ENCODE assay signal across 14 mouse cellular contexts in genomic region chr2:27327886-27328285, GRCm38 (mm10).
DNase-seq lines count a peak whose midpoint lies in the region; ATAC-seq and TF ChIP-seq lines count a peak whose summit lies in the region.
"Had no signal": no experiment of that assay in that cellular context is flagged by ENCODE, and none has a peak within 500 bp of the region (broad histone marks: within the 10 kb centered on the region; RNA-seq: fewer than 3 reads in every experiment).

No protein-coding gene starts in this region.

- no peak for ATAC-seq in heart, postnatal 0 days (ENCODE audit: insufficient read depth, low read depth)
- peak; percentile 7; the same call in 1 of the 2 replicates for ATAC-seq in liver, postnatal 0 days
- ATAC-seq: activated CD4-positive, CD25-positive, alpha-beta regulatory T cell, adult 4 months; forebrain, embryonic 14.5 days had no signal

- H3K9ac ChIP-seq in heart, postnatal 0 days (replicated peaks; ENCODE audit: low read depth, low read length) = no peak overlapping the region
- no peak overlapping the region for H3K9ac ChIP-seq in liver, postnatal 0 days (replicated peaks)
- H3K9ac ChIP-seq: limb, embryonic 15.5 days; midbrain, embryonic 12.5 days had no signal

- H3K27ac ChIP-seq in heart, postnatal 0 days (ENCODE audit: low read depth) = peak overlapping the region; percentile 62
- peak overlapping the region; percentile 53; the same call in 1 of the 2 replicates for H3K27ac ChIP-seq in spleen, adult 2 months (ENCODE audit: insufficient read depth, low read length)
- H3K27ac ChIP-seq in liver, postnatal 0 days (ENCODE audit: low read depth) = peak overlapping the region; percentile 36
- H3K27ac ChIP-seq in layer of hippocampus, adult 2 months = no peak overlapping the region
- H3K27ac ChIP-seq: limb, embryonic 15.5 days; midbrain, embryonic 12.5 days had no signal

- H3K4me2 ChIP-seq in heart, postnatal 0 days (ENCODE audit: low read depth, low read length) = no peak overlapping the region
- H3K4me2 ChIP-seq in liver, postnatal 0 days (ENCODE audit: low read depth, low read length) = no peak overlapping the region
- H3K4me2 ChIP-seq: limb, embryonic 15.5 days; midbrain, embryonic 12.5 days had no signal

- WGBS in heart, postnatal 0 days = 69% methylated on average over 4 of the region's 4 CpGs
- 95% methylated on average over 4 of the region's 4 CpGs for WGBS in spleen, adult 2 months
- WGBS in liver, postnatal 0 days (ENCODE audit: insufficient replicate concordance) = 55% methylated on average over 4 of the region's 4 CpGs

- TF ChIP-seq EP300 in heart, postnatal 0 days (IDR thresholded peaks at IDR 0.05; ENCODE audit: low read depth) = no peak
- TF ChIP-seq EP300 in liver, postnatal 0 days (IDR thresholded peaks at IDR 0.05; ENCODE audit: low read depth) = no peak

- no peak overlapping the region for H3K4me3 ChIP-seq in heart, postnatal 0 days (ENCODE audit: low read depth, low read length)
- H3K4me3 ChIP-seq in spleen, adult 2 months (ENCODE audit: extremely low read depth, insufficient read depth, insufficient read length) = no peak overlapping the region
- no peak overlapping the region for H3K4me3 ChIP-seq in liver, postnatal 0 days (ENCODE audit: low read depth, low read length)
- no peak overlapping the region for H3K4me3 ChIP-seq in layer of hippocampus, adult 2 months
- H3K4me3 ChIP-seq: limb, embryonic 15.5 days; midbrain, embryonic 12.5 days had no signal

- no peaks in the 10 kb centered on the region for H3K9me3 ChIP-seq in heart, postnatal 0 days (replicated peaks; ENCODE audit: control insufficient read depth, low read length)
- H3K9me3 ChIP-seq in liver, postnatal 0 days (ENCODE audit: low read length) = no peaks in the 10 kb centered on the region
- H3K9me3 ChIP-seq: limb, embryonic 15.5 days; midbrain, embryonic 12.5 days had no signal

- no peaks in the 10 kb centered on the region for H3K27me3 ChIP-seq in heart, postnatal 0 days (ENCODE audit: control insufficient read depth, insufficient read depth, low read length)
- no peaks in the 10 kb centered on the region for H3K27me3 ChIP-seq in spleen, adult 2 months (ENCODE audit: control insufficient read depth, insufficient read depth, low read length)
- no peaks in the 10 kb centered on the region for H3K27me3 ChIP-seq in liver, postnatal 0 days (ENCODE audit: insufficient read depth, low read length)
- H3K27me3 ChIP-seq: limb, embryonic 15.5 days; midbrain, embryonic 12.5 days had no signal

- peaks cover 40% of the 10 kb centered on the region for H3K4me1 ChIP-seq in heart, postnatal 0 days (ENCODE audit: control insufficient read depth, insufficient read depth)
- peaks cover 27% of the 10 kb centered on the region; the same call in 1 of the 2 replicates for H3K4me1 ChIP-seq in spleen, adult 2 months (ENCODE audit: control insufficient read depth, insufficient read depth, insufficient read length)
- H3K4me1 ChIP-seq in liver, postnatal 0 days (ENCODE audit: insufficient read depth) = peaks cover 39% of the 10 kb centered on the region

- no peak for TF ChIP-seq POLR2A in spleen, adult 2 months (IDR thresholded peaks at IDR 0.05; ENCODE audit: low read depth, low read length)

- no peaks in the 10 kb centered on the region for H3K36me3 ChIP-seq in heart, postnatal 0 days (replicated peaks; ENCODE audit: control insufficient read depth, insufficient read depth, low read length)
- no peaks in the 10 kb centered on the region; the same call in 1 of the 2 replicates for H3K36me3 ChIP-seq in spleen, adult 2 months (ENCODE audit: control insufficient read depth, insufficient read depth, low read length)
- H3K36me3 ChIP-seq in liver, postnatal 0 days (replicated peaks; ENCODE audit: insufficient read depth, low read length) = no peaks in the 10 kb centered on the region
- H3K36me3 ChIP-seq: limb, embryonic 15.5 days; midbrain, embryonic 12.5 days had no signal

- TF ChIP-seq CTCF in heart, postnatal 0 days (IDR thresholded peaks at IDR 0.05; ENCODE audit: low read depth) = no peak
- no peak for TF ChIP-seq CTCF in spleen, adult 2 months (IDR thresholded peaks at IDR 0.05; ENCODE audit: extremely low read depth, insufficient read depth, insufficient read length, insufficient replicate concordance)
- no peak for TF ChIP-seq CTCF in liver, postnatal 0 days (IDR thresholded peaks at IDR 0.05; ENCODE audit: low read depth)
- no peak for TF ChIP-seq CTCF in layer of hippocampus, adult 2 months (conservative IDR thresholded peaks at IDR 0.05)

- DNase-seq in heart, postnatal 0 days (ENCODE audit: low spot score) = no peak
- no peak for DNase-seq in heart, adult 18-20 months
- no peak for DNase-seq in spleen, adult 2 months (ENCODE audit: low read depth in 1 of 2, low spot score in 2 of 2)
- DNase-seq in spleen, postnatal 14 days (ENCODE audit: low spot score in 2 of 2) = no peak
- no peak for DNase-seq in liver, postnatal 0 days
- peak; percentile 36 to 69 for DNase-seq in lung, postnatal 4 days
- DNase-seq in layer of hippocampus, adult 2 months (ENCODE audit: low spot score in 2 of 2) = no peak
- no peak for DNase-seq in spleen, postnatal 10 days (ENCODE audit: low spot score in 2 of 2)
- DNase-seq: cerebellum, adult 18-20 months; thymus, postnatal 4 days had no signal

Comparison
In these comparisons a context has a peak if more than half of its experiments do, and no peak if none do; other contexts are left out.
1. DNase-seq: peak in lung, postnatal 4 days (2 of 2); none in heart, postnatal 0 days (single experiment), heart, adult 18-20 months (0 of 2), spleen, adult 2 months (0 of 2), spleen, postnatal 14 days (0 of 2), liver, postnatal 0 days (single experiment), layer of hippocampus, adult 2 months (0 of 2) and spleen, postnatal 10 days (0 of 2).